Mouse (Mus musculus) forebrain, embryonic 15.5 days (tissue): ENCODE measurements around the gene Rap2b. TPM values are rescaled to one million over a fixed set of nuclear protein-coding genes. Genes with fewer than 3 reads are reported as not detected.
A peak's percentile ranks its signal among the peaks of the same experiment; 100 is the strongest.

Source experiments
- ATAC-seq: fragments of 200-750 bp; cut with Nextera tagmentation; replicated peaks from 2 replicates; pipeline ENCODE4 v1.8.0; 2017; ENCODE audit warnings: mild to moderate bottlenecking, moderate TSS enrichment, moderate library complexity
- H3K27ac ChIP-seq: fragments of 300-500 bp; sonication (generic); replicated peaks from 2 replicates; pipeline ENCODE4 v1.5.1; 2015; ENCODE audit warnings: mild to moderate bottlenecking, inconsistent platforms
- H3K27me3 ChIP-seq: fragments of 300-500 bp; sonication (generic); 2 replicates; pipeline ENCODE4 v1.6.1; 2015; ENCODE audit warnings: inconsistent platforms
- H3K36me3 ChIP-seq: fragments of 300-500 bp; sonication (generic); 2 replicates; pipeline ENCODE4 v1.6.1; 2015; ENCODE audit warnings: mild to moderate bottlenecking, inconsistent platforms
- H3K4me1 ChIP-seq: fragments of 300-500 bp; sonication (generic); 2 replicates; pipeline ENCODE4 v1.6.1; 2015; ENCODE audit warnings: inconsistent platforms
- H3K4me2 ChIP-seq: fragments of 300-500 bp; sonication (generic); replicated peaks from 2 replicates; pipeline ENCODE4 v1.6.1; 2015; ENCODE audit warnings: mild to moderate bottlenecking, inconsistent platforms
- H3K4me3 ChIP-seq: fragments of 300-500 bp; sonication (generic); 2 replicates; pipeline ENCODE4 v1.5.1; 2015; ENCODE audit warnings: mild to moderate bottlenecking, inconsistent platforms
- H3K9ac ChIP-seq: fragments of 300-500 bp; sonication (generic); replicated peaks from 2 replicates; pipeline ENCODE4 v1.6.1; 2015; ENCODE audit warnings: mild to moderate bottlenecking, inconsistent platforms
- H3K9me3 ChIP-seq: fragments of 300-500 bp; sonication (generic); 2 replicates; pipeline ENCODE4 v1.6.1; 2016; ENCODE audit warnings: inconsistent platforms
- WGBS: fragments of 180-500 bp; shearing (Covaris S2); methylation state at CpG from one replicate; pipeline ENCODE4 v1.1.7; 2015; ENCODE audit warnings: mixed read lengths; 5-methylcytosine and 5-hydroxymethylcytosine counted together
- polyA plus RNA-seq: library from polyadenylated mRNA; unstranded; fragments of >200 nt; fragmentation: Nextera tagmentation; extraction: Ambion mirVana; gene quantifications from 2 replicates; pipeline ENCODE4 v1.2.1, GENCODE M21; 2015

The Rap2b gene
- polyA plus RNA-seq: 15.2 and 17.4 TPM in 2 replicates

GRCm38 (mm10) chr3:61361338-61361737 is at the start of gene Rap2b:
Gene Rap2b, plus strand, starts transcription at chr3:61361638.
- 88% methylated on average over 1 of the region's 1 CpGs for WGBS
- Histone ChIP-seq H3K36me3 (no peaks in the 10 kb centered on the region), H3K4me2 (no peak within 1 kb of the TSS), H3K4me3 (no peak within 1 kb of the TSS), H3K9me3 (no peaks in the 10 kb centered on the region), H3K4me1 (peaks cover 13% of the 10 kb centered on the region), H3K27ac (no peak within 1 kb of the TSS), H3K27me3 (no peaks in the 10 kb centered on the region), H3K9ac (no peak within 1 kb of the TSS)
- no peak for ATAC-seq

- no peak overlapping the region for H3K4me3 ChIP-seq
- H3K36me3 ChIP-seq: no peaks in the 10 kb centered on the region
- H3K9ac ChIP-seq: no peak overlapping the region
- WGBS: 84% methylated on average over 2 of the region's 2 CpGs
- no peak overlapping the region for H3K4me2 ChIP-seq
- no peaks in the 10 kb centered on the region for H3K27me3 ChIP-seq
- H3K9me3 ChIP-seq: no peaks in the 10 kb centered on the region
- ATAC-seq: no peak
- no peak overlapping the region for H3K27ac ChIP-seq
- H3K4me1 ChIP-seq: no peaks in the 10 kb centered on the region
Observed at GRCm38 (mm10) chr3:61315002-61315401, 46.4 kb upstream of the Rap2b start.

GRCm38 (mm10) chr3:61320031-61320430 is 41.4 kb upstream of the Rap2b start:
- Histone ChIP-seq H3K4me3 (no peak overlapping the region), H3K4me2 (no peak overlapping the region), H3K27me3 (no peaks in the 10 kb centered on the region), H3K36me3 (no peaks in the 10 kb centered on the region), H3K9ac (no peak overlapping the region), H3K4me1 (peaks cover 4% of the 10 kb centered on the region; the same call in 1 of the 2 replicates), H3K27ac (no peak overlapping the region), H3K9me3 (no peaks in the 10 kb centered on the region)
- 65% methylated on average over 2 of the region's 2 CpGs for WGBS
- ATAC-seq: no peak; the same call in 1 of the 2 replicates

GRCm38 (mm10) chr3:61321632-61322031 is 39.8 kb upstream of the Rap2b start:
- no peak overlapping the region for H3K27ac ChIP-seq
- no peak overlapping the region for H3K4me3 ChIP-seq
- H3K27me3 ChIP-seq: no peaks in the 10 kb centered on the region
- 76% methylated on average over 6 of the region's 6 CpGs for WGBS
- no peak overlapping the region for H3K4me2 ChIP-seq
- no peaks in the 10 kb centered on the region for H3K9me3 ChIP-seq
- no peak for ATAC-seq
- H3K36me3 ChIP-seq: no peaks in the 10 kb centered on the region
- peaks cover 4% of the 10 kb centered on the region; the same call in 1 of the 2 replicates for H3K4me1 ChIP-seq
- no peak overlapping the region for H3K9ac ChIP-seq

GRCm38 (mm10) chr3:61336205-61336604 is 25.2 kb upstream of the Rap2b start:
- H3K9ac ChIP-seq: no peak overlapping the region
- no peaks in the 10 kb centered on the region for H3K27me3 ChIP-seq
- H3K4me1 ChIP-seq: peaks cover 3% of the 10 kb centered on the region; the same call in 1 of the 2 replicates
- no peak overlapping the region for H3K27ac ChIP-seq
- H3K9me3 ChIP-seq: no peaks in the 10 kb centered on the region
- no peak for ATAC-seq
- no peaks in the 10 kb centered on the region for H3K36me3 ChIP-seq
- H3K4me3 ChIP-seq: no peak overlapping the region
- no peak overlapping the region for H3K4me2 ChIP-seq
- WGBS: 70% methylated on average over 2 of the region's 2 CpGs

GRCm38 (mm10) chr3:61337230-61337629 is 24.2 kb upstream of the Rap2b start:
- Histone ChIP-seq H3K9me3 (no peaks in the 10 kb centered on the region), H3K4me2 (no peak overlapping the region), H3K27ac (no peak overlapping the region), H3K4me3 (no peak overlapping the region), H3K9ac (no peak overlapping the region), H3K4me1 (peaks cover 3% of the 10 kb centered on the region; the same call in 1 of the 2 replicates), H3K27me3 (no peaks in the 10 kb centered on the region), H3K36me3 (no peaks in the 10 kb centered on the region)
- WGBS: 81% methylated on average over 3 of the region's 3 CpGs
- ATAC-seq: no peak

GRCm38 (mm10) chr3:61340321-61340720 is 21.1 kb upstream of the Rap2b start:
- no peak overlapping the region for H3K4me2 ChIP-seq
- H3K4me1 ChIP-seq: peaks cover 3% of the 10 kb centered on the region; the same call in 1 of the 2 replicates
- no peak for ATAC-seq
- WGBS: 38% methylated on average over 5 of the region's 5 CpGs
- H3K27ac ChIP-seq: no peak overlapping the region
- H3K27me3 ChIP-seq: no peaks in the 10 kb centered on the region
- no peaks in the 10 kb centered on the region for H3K9me3 ChIP-seq
- H3K9ac ChIP-seq: no peak overlapping the region
- H3K4me3 ChIP-seq: no peak overlapping the region
- H3K36me3 ChIP-seq: no peaks in the 10 kb centered on the region

- no peak overlapping the region for H3K4me3 ChIP-seq
- ATAC-seq: no peak
- WGBS: 88% methylated on average over 7 of the region's 7 CpGs
- no peak overlapping the region for H3K27ac ChIP-seq
- H3K27me3 ChIP-seq: no peaks in the 10 kb centered on the region
- no peaks in the 10 kb centered on the region for H3K36me3 ChIP-seq
- no peaks in the 10 kb centered on the region for H3K9me3 ChIP-seq
- peaks cover 7% of the 10 kb centered on the region; the same call in 1 of the 2 replicates for H3K4me1 ChIP-seq
- H3K4me2 ChIP-seq: no peak overlapping the region
- H3K9ac ChIP-seq: no peak overlapping the region
Observed at GRCm38 (mm10) chr3:61344031-61344430, 17.4 kb upstream of the Rap2b start.

GRCm38 (mm10) chr3:61345636-61346035 is 15.8 kb upstream of the Rap2b start:
- Histone ChIP-seq H3K27ac (no peak overlapping the region), H3K27me3 (no peaks in the 10 kb centered on the region), H3K9ac (no peak overlapping the region), H3K4me2 (no peak overlapping the region), H3K36me3 (no peaks in the 10 kb centered on the region), H3K4me3 (no peak overlapping the region), H3K9me3 (no peaks in the 10 kb centered on the region), H3K4me1 (0 out of 2 replicates have a peak, but pooled peaks cover 4% of the 10 kb centered on the region)
- WGBS: 73% methylated on average over 1 of the region's 1 CpGs
- no peak for ATAC-seq

- 63% methylated on average over 4 of the region's 4 CpGs for WGBS
- no peak overlapping the region; the same call in 1 of the 2 replicates for H3K27ac ChIP-seq
- no peaks in the 10 kb centered on the region for H3K27me3 ChIP-seq
- peak; percentile 82 for ATAC-seq
- H3K9ac ChIP-seq: no peak overlapping the region
- H3K9me3 ChIP-seq: no peaks in the 10 kb centered on the region
- 0 out of 2 replicates have a peak, but pooled peaks cover 4% of the 10 kb centered on the region for H3K4me1 ChIP-seq
- H3K4me2 ChIP-seq: no peak overlapping the region
- no peaks in the 10 kb centered on the region for H3K36me3 ChIP-seq
- no peak overlapping the region for H3K4me3 ChIP-seq
Observed at GRCm38 (mm10) chr3:61348036-61348614, 13.3 kb upstream of the Rap2b start.

- Histone ChIP-seq H3K4me1 (0 out of 2 replicates have a peak, but pooled peaks cover 4% of the 10 kb centered on the region), H3K9me3 (no peaks in the 10 kb centered on the region), H3K36me3 (no peaks in the 10 kb centered on the region), H3K4me2 (no peak overlapping the region), H3K27me3 (no peaks in the 10 kb centered on the region), H3K9ac (no peak overlapping the region), H3K4me3 (no peak overlapping the region), H3K27ac (no peak overlapping the region)
- ATAC-seq: no peak
- WGBS: 80% methylated on average over 1 of the region's 1 CpGs
Observed at GRCm38 (mm10) chr3:61349433-61349832, 12.0 kb upstream of the Rap2b start.

- 38% methylated on average over 1 of the region's 1 CpGs for WGBS
- ATAC-seq: no peak
Observed at GRCm38 (mm10) chr3:61355464-61355863, 6.0 kb upstream of the Rap2b start.

GRCm38 (mm10) chr3:61358107-61358506 is 3.3 kb upstream of the Rap2b start:
- 25% methylated on average over 6 of the region's 6 CpGs for WGBS
- Histone ChIP-seq H3K4me2 (no peak overlapping the region), H3K4me3 (no peak overlapping the region), H3K9ac (no peak overlapping the region), H3K27ac (no peak overlapping the region), H3K36me3 (no peaks in the 10 kb centered on the region), H3K27me3 (no peaks in the 10 kb centered on the region), H3K4me1 (peaks cover 7% of the 10 kb centered on the region), H3K9me3 (no peaks in the 10 kb centered on the region)
- ATAC-seq: peak; percentile 17; the same call in 1 of the 2 replicates

More at GRCm38 (mm10) chr3:61355464-61355863, 6.0 kb upstream of the Rap2b start:
- Histone ChIP-seq H3K4me3 (no peak overlapping the region), H3K36me3 (no peaks in the 10 kb centered on the region), H3K27ac (no peak overlapping the region), H3K9ac (no peak overlapping the region), H3K9me3 (no peaks in the 10 kb centered on the region), H3K4me2 (no peak overlapping the region), H3K27me3 (no peaks in the 10 kb centered on the region), H3K4me1 (peaks cover 3% of the 10 kb centered on the region; the same call in 1 of the 2 replicates)
